Mouse (Mus musculus) liver, embryonic 13.5 days (tissue): ENCODE results near the gene Rapgef5. TPM values are rescaled to one million over a fixed set of nuclear protein-coding genes. Genes with fewer than 3 reads are reported as not detected.
"Not testable (repeated sequence)": the region's sequence is repeated elsewhere in the genome, so short reads cannot be mapped to it uniquely, and the experiment has no call there.

Source experiments
- ATAC-seq: fragments of 200-750 bp; cut with Nextera tagmentation; 2 replicates; pipeline ENCODE4 v1.8.0; 2017; ENCODE audit warnings: low read depth, mild to moderate bottlenecking, moderate number of reproducible peaks, moderate library complexity
- DNase-seq: peaks from one replicate; pipeline ENCODE4 v3.0.0; 2022
- H3K27ac ChIP-seq: fragments of 300-500 bp; sonication (generic); 2 replicates; pipeline ENCODE4 v1.5.1; 2015; ENCODE audit warnings: moderate library complexity, mild to moderate bottlenecking, inconsistent platforms
- H3K27me3 ChIP-seq: fragments of 300-500 bp; sonication (generic); 2 replicates; pipeline ENCODE4 v1.6.1; 2015; ENCODE audit warnings: mild to moderate bottlenecking, inconsistent platforms
- H3K36me3 ChIP-seq: fragments of 300-500 bp; sonication (generic); 2 replicates; pipeline ENCODE4 v1.6.1; 2015; ENCODE audit warnings: mild to moderate bottlenecking, inconsistent platforms
- H3K4me1 ChIP-seq: fragments of 300-500 bp; sonication (generic); replicated peaks from 2 replicates; pipeline ENCODE4 v1.6.1; 2015; ENCODE audit warnings: inconsistent platforms
- H3K4me2 ChIP-seq: fragments of 300-500 bp; sonication (generic); 2 replicates; pipeline ENCODE4 v1.6.1; 2015; ENCODE audit warnings: inconsistent platforms, mild to moderate bottlenecking, moderate library complexity
- H3K4me3 ChIP-seq: fragments of 300-500 bp; sonication (generic); replicated peaks from 2 replicates; pipeline ENCODE4 v1.5.1; 2015; ENCODE audit warnings: mild to moderate bottlenecking, inconsistent platforms
- H3K9ac ChIP-seq: fragments of 300-500 bp; sonication (generic); 2 replicates; pipeline ENCODE4 v1.6.1; 2015; ENCODE audit warnings: mild to moderate bottlenecking, inconsistent platforms
- H3K9me3 ChIP-seq: fragments of 300-500 bp; sonication (generic); replicated peaks from 2 replicates; pipeline ENCODE4 v1.6.1; 2016; ENCODE audit warnings: inconsistent platforms
- WGBS: fragments of 180-500 bp; shearing (Covaris S2); methylation state at CpG from one replicate; pipeline ENCODE4 v1.1.7; 2015; ENCODE audit not compliant: insufficient replicate concordance; 5-methylcytosine and 5-hydroxymethylcytosine counted together
- polyA plus RNA-seq: library from polyadenylated mRNA; unstranded; fragments of >200 nt; fragmentation: Nextera tagmentation; extraction: Ambion mirVana; gene quantifications from 2 replicates; pipeline ENCODE4 v1.2.1, GENCODE M21; 2015

Gene Rapgef5
- polyA plus RNA-seq, 1 experiment from 2014 or later, result 1.3 TPM

- Histone ChIP-seq H3K9me3 (no peaks in the 10 kb centered on the region), H3K4me2 (no peak overlapping the region), H3K9ac (no peak overlapping the region), H3K27ac (no peak overlapping the region), H3K4me3 (no peak overlapping the region), H3K4me1 (no peaks in the 10 kb centered on the region), H3K27me3 (no peaks in the 10 kb centered on the region), H3K36me3 (no peaks in the 10 kb centered on the region)
- 38% methylated on average over 2 of the region's 2 CpGs for WGBS
- ATAC-seq (peak; percentile 63; the same call in 1 of the 2 replicates), DNase-seq (no peak)
Measured at GRCm38 (mm10) chr12:117781360-117781759, 265.1 kb downstream of the Rapgef5 start.

DNA sequence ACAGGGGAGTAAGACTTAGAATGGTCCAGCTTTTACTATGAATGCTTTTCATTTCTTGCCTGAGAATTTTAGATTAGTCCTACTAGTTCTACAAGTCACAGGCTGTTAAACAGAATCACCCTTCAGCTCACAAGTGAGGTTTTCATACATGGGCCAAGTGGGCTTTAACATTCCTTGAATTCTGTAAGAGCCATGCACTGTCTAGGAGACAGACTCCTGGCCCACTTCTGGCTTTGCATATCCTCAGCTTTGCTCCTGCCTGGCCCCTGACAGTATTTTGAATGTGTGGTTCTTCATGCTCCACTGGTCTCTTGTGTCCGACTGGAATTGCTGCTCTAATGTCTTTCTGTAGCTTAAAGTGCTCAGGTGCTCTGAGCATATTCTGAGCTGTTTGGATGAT is 267.1 kb downstream of the Rapgef5 start:
- H3K27ac ChIP-seq, result no peak overlapping the region
- H3K4me3 ChIP-seq, result no peak overlapping the region
- H3K4me2 ChIP-seq, result no peak overlapping the region
- H3K27me3 ChIP-seq, result no peaks in the 10 kb centered on the region
- no peak for ATAC-seq
- 59% methylated on average over 1 of the region's 1 CpGs for WGBS
- no peaks in the 10 kb centered on the region for H3K9me3 ChIP-seq
- H3K9ac ChIP-seq, result no peak overlapping the region
- no peaks in the 10 kb centered on the region for H3K36me3 ChIP-seq
- DNase-seq, result no peak
- H3K4me1 ChIP-seq, result no peaks in the 10 kb centered on the region

DNA sequence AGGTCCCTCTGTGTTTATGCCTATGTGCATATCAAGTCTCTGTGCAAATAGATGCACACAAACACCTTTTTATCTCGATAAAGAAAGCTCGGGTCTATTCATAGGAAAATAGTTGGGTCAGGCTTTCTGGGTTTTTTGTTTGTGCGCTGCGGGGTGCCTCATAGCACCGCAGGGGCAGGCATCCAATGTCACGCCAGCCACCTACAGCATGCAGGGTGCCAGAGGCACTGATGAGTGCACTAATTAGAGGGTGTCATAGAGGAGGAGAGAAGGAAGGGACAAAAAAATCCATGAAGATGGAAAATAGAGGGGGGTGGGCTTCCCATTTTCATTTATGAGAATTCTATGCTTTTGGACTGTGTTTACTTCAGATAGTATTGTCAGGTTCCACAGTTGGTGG is 270.3 kb downstream of the Rapgef5 start:
- no peak overlapping the region for H3K9ac ChIP-seq
- H3K4me3 ChIP-seq, result no peak overlapping the region
- no peaks in the 10 kb centered on the region for H3K9me3 ChIP-seq
- 41% methylated on average over 6 of the region's 6 CpGs for WGBS
- no peaks in the 10 kb centered on the region for H3K27me3 ChIP-seq
- no peak for DNase-seq
- no peak overlapping the region for H3K27ac ChIP-seq
- H3K4me2 ChIP-seq, result no peak overlapping the region
- ATAC-seq, result no peak
- no peaks in the 10 kb centered on the region for H3K36me3 ChIP-seq
- no peaks in the 10 kb centered on the region for H3K4me1 ChIP-seq

DNA sequence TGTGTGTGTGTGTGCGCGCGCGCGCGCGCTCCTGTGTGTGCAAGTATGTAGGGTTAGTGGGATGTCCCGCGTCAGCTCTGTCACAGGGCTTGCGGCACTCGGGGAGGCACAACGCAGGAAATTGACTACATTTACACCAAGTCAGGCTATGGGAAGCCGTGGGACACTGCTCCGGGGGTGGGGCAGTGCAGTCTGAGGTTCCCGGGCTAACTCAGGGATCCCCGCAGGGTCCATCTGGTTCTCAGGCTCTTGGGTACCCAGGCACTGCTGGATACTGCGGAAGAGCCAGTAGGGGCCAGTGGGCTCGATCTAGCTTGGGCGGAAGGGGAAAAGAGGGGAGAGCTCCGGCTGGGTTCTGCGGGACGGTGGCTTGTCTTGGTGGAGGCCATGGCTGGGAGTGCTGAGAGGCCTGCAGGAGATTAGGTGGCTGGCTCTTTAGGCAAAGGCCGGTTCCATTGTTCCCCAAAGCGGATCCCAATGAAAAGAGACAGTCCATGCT is 272.3 kb downstream of the Rapgef5 start:
- Histone ChIP-seq H3K4me2 (peak overlapping the region; percentile 36), H3K9ac (no peak overlapping the region), H3K4me3 (no peak overlapping the region), H3K27ac (no peak overlapping the region), H3K27me3 (no peaks in the 10 kb centered on the region), H3K9me3 (no peaks in the 10 kb centered on the region), H3K36me3 (no peaks in the 10 kb centered on the region), H3K4me1 (no peaks in the 10 kb centered on the region)
- no peak for ATAC-seq
- WGBS, result 18% methylated on average over 24 of the region's 24 CpGs
- DNase-seq, result no peak

GRCm38 (mm10) chr12:117789017-117789416 is 272.7 kb downstream of the Rapgef5 start:
- no peak overlapping the region for H3K4me2 ChIP-seq
- H3K4me3 ChIP-seq, result no peak overlapping the region
- no peak for DNase-seq

GRCm38 (mm10) chr12:117795303-117795702 is 279.0 kb downstream of the Rapgef5 start:
- H3K36me3 ChIP-seq, result no peaks in the 10 kb centered on the region
- WGBS, result 76% methylated on average over 4 of the region's 4 CpGs
- no peaks in the 10 kb centered on the region for H3K27me3 ChIP-seq
- H3K27ac ChIP-seq, result no peak overlapping the region
- no peak overlapping the region for H3K4me3 ChIP-seq
- H3K9ac ChIP-seq, result no peak overlapping the region
- H3K4me2 ChIP-seq, result no peak overlapping the region
- DNase-seq (no peak), ATAC-seq (no peak)
- H3K9me3 ChIP-seq, result no peaks in the 10 kb centered on the region
- H3K4me1 ChIP-seq, result no peaks in the 10 kb centered on the region; the same call in 1 of the 2 replicates

More at GRCm38 (mm10) chr12:117789017-117789416, 272.7 kb downstream of the Rapgef5 start:
- Histone ChIP-seq H3K36me3 (no peaks in the 10 kb centered on the region), H3K4me1 (no peaks in the 10 kb centered on the region), H3K27me3 (no peaks in the 10 kb centered on the region), H3K9me3 (no peaks in the 10 kb centered on the region), H3K9ac (no peak overlapping the region), H3K27ac (no peak overlapping the region)
- ATAC-seq, result no peak
- WGBS, result 47% methylated on average over 7 of the region's 7 CpGs

DNA sequence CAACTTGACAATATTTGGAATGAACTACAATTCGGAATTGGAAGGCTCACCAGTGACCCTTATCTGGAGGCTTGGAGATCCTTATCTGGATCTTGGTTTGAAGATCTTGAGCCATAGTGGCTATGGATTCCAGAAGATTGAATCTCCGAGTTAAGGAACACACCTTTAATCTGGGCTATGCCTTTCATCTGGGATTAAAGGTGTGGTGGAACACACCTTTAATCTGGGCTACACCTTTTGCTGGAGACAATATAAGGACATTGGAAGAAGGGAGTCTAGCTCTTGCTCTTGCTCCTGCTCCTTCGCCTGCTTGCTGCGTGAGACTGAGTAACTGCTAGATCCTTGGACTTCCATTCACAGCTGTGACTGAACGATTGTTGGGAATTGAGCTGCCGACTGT is 287.7 kb downstream of the Rapgef5 start, which contains the start of gene Cdca7l:
Cdca7l (plus strand) TSS at position 301 of the 400 bp plus-strand sequence.
- H3K4me2 ChIP-seq, H3K9me3 ChIP-seq, DNase-seq, H3K27me3 ChIP-seq, ATAC-seq, H3K27ac ChIP-seq, H3K36me3 ChIP-seq, H3K4me1 ChIP-seq, H3K9ac ChIP-seq, H3K4me3 ChIP-seq: not testable (repeated sequence)
- 89% methylated on average over 1 of the region's 6 CpGs for WGBS

GRCm38 (mm10) chr12:117805576-117805975 is 289.3 kb downstream of the Rapgef5 start:
- 61% methylated on average over 4 of the region's 4 CpGs for WGBS
- peaks cover 4% of the 10 kb centered on the region; the same call in 1 of the 2 replicates for H3K4me1 ChIP-seq
- no peak overlapping the region for H3K9ac ChIP-seq
- no peak overlapping the region for H3K4me3 ChIP-seq
- DNase-seq (no peak), ATAC-seq (no peak)
- no peak overlapping the region for H3K27ac ChIP-seq
- no peak overlapping the region for H3K4me2 ChIP-seq
- no peaks in the 10 kb centered on the region for H3K9me3 ChIP-seq
- H3K27me3 ChIP-seq, result peaks cover 9% of the 10 kb centered on the region; the same call in 1 of the 2 replicates
- no peaks in the 10 kb centered on the region for H3K36me3 ChIP-seq

DNA sequence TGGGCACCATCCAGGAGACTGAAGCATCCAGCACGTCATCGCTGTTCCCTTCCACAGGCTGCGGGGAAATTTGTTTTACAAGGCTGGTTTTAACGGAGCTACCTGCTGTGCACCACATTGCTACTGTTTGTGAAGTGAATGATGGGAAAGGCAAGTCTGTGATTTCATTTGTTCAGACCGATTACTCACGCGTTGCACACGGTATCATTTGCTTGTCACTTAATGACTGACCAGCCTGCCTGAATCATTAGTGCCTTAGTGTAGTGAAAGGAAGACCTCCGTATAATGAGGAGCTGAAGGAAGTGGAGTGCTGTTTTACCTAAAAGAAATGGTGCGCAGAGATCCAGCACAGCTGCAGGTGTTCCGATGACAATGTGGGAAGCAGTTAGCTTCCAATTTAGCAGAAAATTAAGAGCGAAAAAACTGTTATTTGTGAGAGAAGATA is 289.8 kb downstream of the Rapgef5 start:
- no peak overlapping the region for H3K27ac ChIP-seq
- WGBS, result 69% methylated on average over 12 of the region's 12 CpGs
- no peak overlapping the region for H3K4me3 ChIP-seq
- no peak overlapping the region for H3K9ac ChIP-seq
- peaks cover 9% of the 10 kb centered on the region; the same call in 1 of the 2 replicates for H3K27me3 ChIP-seq
- ATAC-seq, result no peak
- peaks cover 4% of the 10 kb centered on the region; the same call in 1 of the 2 replicates for H3K4me1 ChIP-seq
- H3K36me3 ChIP-seq, result no peaks in the 10 kb centered on the region
- no peaks in the 10 kb centered on the region for H3K9me3 ChIP-seq
- H3K4me2 ChIP-seq, result no peak overlapping the region
- no peak for DNase-seq

DNA sequence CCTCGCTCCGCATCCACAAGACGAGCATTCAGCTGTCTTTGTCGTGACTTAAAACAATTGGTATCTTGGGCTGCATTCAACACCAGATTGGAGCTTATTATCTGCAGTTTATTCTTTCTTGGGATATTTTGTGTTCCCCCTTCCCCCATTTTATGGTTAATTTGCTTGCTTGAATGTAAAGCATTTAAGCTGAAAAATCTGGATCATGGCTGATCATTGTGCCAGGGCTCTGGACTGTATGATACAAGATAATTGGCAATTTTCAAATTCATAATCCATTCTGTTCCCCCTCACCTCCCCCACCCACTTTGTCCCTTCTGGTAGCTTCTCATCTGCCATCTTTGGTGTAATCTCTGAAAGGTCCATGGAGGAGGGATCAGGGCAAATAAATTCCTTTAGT is 290.2 kb downstream of the Rapgef5 start:
- DNase-seq (no peak), ATAC-seq (no peak)
- H3K9ac ChIP-seq, result no peak overlapping the region
- no peak overlapping the region for H3K4me3 ChIP-seq
- 62% methylated on average over 4 of the region's 4 CpGs for WGBS
- no peak overlapping the region for H3K27ac ChIP-seq
- H3K4me2 ChIP-seq, result no peak overlapping the region
- no peaks in the 10 kb centered on the region for H3K9me3 ChIP-seq
- H3K4me1 ChIP-seq, result peaks cover 4% of the 10 kb centered on the region; the same call in 1 of the 2 replicates
- no peaks in the 10 kb centered on the region for H3K36me3 ChIP-seq
- H3K27me3 ChIP-seq, result peaks cover 9% of the 10 kb centered on the region; the same call in 1 of the 2 replicates

DNA sequence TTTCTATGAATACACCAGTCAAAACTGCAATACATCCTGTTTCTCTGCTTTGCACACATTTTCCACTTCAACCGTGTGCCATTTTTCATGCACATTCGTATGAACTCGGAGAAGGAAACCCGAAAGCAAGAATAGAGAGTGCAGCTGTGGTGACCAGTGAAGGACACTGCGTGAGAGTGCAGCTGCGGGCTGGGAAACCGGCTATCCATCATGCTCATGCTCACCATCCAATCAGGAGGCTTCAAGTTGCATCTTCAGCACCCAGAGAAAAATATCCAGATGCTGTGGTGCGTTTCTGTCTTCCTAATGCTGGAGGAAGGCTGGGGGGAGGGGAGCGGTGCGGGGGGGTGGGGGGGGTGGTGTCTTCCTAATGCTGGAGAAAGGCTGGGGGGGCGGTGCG is 291.4 kb downstream of the Rapgef5 start:
- Histone ChIP-seq H3K36me3 (no peaks in the 10 kb centered on the region), H3K4me1 (peaks cover 4% of the 10 kb centered on the region; the same call in 1 of the 2 replicates), H3K4me2 (no peak overlapping the region), H3K4me3 (no peak overlapping the region), H3K9me3 (no peaks in the 10 kb centered on the region), H3K9ac (no peak overlapping the region), H3K27me3 (peaks cover 9% of the 10 kb centered on the region; the same call in 1 of the 2 replicates), H3K27ac (no peak overlapping the region)
- WGBS, result 38% methylated on average over 12 of the region's 12 CpGs
- DNase-seq, result no peak
- no peak for ATAC-seq
